Mouse (Mus musculus) heart, postnatal 10 days (tissue): ENCODE measurements at regions not wholly inside any gene's neighbourhood (a gene's known extent, or its start where the extent isn't known, plus 50 kb on each side); places are given as distances from the start of the nearest gene placed in this dataset.

Source experiments
- DNase-seq, 2 experiments: peaks; one replicate each; pipeline ENCODE4 v3.0.0; 2021
- intact Hi-C: fragments of 180-260 bp; cut with DNase I; formaldehyde crosslinking; loops from one replicate; pipeline ENCODE4 v1.15.1; 2025

DNA sequence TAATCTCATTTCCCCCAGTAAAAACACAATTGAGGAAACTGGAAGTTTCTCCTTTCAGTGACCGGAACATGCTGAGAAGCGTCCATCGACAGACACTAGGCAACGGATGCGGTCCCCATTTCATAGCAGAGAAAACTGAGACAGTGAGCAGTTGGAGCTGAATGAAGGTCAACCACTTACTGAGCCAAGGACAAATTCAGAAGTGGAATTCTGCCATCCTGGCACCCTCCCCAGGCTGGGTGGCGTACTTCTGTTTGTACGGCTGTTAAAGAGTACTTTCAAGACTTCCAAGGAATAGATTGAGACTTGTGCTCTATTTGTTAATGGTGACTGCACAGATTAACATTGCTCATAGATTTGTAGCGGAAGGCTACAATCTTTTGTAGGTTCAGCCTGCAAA, 54.2 kb upstream of the Bhlhe40 start:
- intact Hi-C loops, result no loop called here
- peak; percentile 38 to 47 for DNase-seq

DNA sequence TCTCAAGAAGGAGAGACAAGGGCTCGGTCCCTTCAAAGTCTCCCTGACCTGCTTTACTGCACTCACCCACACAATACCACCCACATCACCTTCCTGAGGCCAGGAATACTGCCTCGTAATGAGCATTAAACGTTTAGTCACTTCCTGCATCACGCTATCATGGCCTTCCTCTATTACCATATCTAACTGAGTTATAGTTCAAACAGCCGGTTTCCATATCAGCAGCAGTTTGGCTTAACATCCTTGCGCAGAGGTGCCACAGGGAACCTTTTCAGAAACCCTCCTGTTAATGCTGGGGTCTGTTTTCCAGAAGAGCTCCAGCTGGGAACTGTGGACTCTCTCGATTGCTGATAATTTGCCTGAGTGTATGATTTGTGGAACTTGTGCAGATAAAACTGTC, 52.1 kb upstream of the Bhlhe40 start:
- DNase-seq, result peak in 1 of 2 experiments; percentile 1
- intact Hi-C loops, result loop anchor here (2.0 kb wide), 1 partner anchor 48 kb away; no protein-coding TSS in a partner anchor
